Mouse (Mus musculus): ENCODE results near the gene Crnkl1. TPM values are rescaled to one million over a fixed set of nuclear protein-coding genes. Genes with fewer than 3 reads are reported as not detected.

Gene Crnkl1
- total RNA-seq (2021) = 10 to 100 TPM; 19.2 to 21.5 TPM

DNA sequence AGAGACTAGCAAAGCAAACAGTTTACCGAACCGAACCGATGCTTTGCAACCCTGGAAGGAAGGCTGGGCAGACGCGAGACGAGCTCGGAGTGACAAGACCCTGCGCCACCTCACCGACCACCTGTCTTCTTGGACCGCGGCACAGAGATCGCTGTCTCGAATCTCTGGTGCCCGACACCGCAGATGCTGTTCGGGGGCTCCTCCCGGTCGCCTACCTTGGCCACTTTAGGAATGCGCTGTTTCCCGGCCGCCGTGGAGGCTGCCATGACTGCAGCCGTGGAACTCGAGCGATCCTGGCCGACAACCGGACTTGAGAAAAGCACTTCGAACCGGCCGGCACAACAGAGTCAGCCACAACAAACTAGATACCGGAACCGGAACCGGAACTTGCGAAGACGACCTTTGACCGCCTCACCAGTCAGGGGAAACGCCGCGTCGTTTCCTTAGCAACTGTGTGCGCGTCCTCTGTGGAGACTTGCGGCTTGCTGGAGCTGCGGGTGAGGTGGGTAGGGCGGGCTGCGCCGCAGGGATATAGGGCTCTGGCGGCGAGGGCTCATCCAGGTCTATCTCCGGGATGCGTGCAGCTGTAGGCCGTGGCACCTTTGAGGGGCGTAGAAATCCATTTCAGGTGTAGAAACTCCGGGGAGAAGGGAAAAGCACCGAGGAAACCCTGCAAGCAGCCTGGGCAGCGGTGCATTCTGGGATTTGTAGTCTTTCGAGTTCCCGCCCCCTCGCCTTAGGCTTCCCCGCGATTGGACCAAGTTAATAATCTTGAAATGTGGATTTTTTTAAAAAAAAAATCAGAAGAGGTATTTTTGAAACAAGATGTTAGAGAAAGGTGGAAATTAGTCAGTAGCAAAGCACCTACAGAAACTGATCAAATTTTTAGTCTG is at the start of gene Crnkl1, which contains the start of gene Cfap61:
Gene Crnkl1 (minus strand): TSS at position 676 of the 893 bp plus-strand sequence.
Gene Cfap61 (plus strand): TSS at position 446 of the 893 bp plus-strand sequence.
- peak; percentile 93 to 94 for DNase-seq

- DNase-seq = no peak
Measured at GRCm38 (mm10) chr2:145982317-145983045, 47.7 kb upstream of the Crnkl1 start.

GRCm38 (mm10) chr2:145981699-145982112 is 46.9 kb upstream of the Crnkl1 start:
- DNase-seq = no peak

- DNase-seq = no peak
Measured at GRCm38 (mm10) chr2:145980881-145981280, 46.1 kb upstream of the Crnkl1 start.

GRCm38 (mm10) chr2:145979616-145980015 is 44.8 kb upstream of the Crnkl1 start:
- no peak for DNase-seq

DNA sequence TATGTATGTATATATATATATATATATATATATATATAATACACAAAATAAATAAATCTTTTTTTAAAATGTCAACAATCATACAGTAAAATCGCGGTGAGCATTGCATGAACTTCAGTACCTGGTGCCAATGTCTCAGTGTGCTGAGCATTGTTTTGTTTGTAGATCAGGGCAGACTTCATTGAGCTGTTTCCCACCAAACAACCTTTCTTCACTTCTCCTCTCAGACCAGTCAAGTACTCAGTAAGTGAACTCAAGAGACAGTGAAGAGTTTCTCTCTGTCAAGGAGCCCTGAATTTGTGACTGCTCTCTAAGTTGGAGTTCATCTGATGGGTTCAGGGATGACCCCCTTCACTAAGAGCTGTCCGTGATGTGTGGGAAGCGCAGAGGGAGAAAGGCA is 37.8 kb upstream of the Crnkl1 start:
- no peak for DNase-seq

GRCm38 (mm10) chr2:145971237-145972010 is 36.6 kb upstream of the Crnkl1 start:
- DNase-seq = peak in 1 of 2 experiments; percentile 20

DNA sequence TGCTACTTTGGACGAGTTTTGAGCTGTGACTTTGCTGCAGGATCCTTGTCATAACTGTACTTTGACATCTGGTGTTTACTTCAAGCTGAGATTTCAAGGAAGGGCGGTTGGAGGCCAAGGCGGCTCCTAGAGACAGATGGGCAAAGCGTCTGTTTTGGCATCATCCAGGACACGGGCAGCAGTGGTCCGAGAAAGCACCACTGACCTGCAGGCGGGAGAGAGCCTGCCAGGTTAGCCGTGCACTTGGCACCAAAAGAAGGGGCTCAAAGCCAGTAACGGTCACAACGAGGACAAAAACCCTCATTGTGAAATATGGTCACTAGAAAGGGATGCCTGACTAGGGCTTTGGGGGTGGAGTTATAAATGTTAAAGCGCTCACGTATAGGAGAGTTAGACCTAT is 35.9 kb upstream of the Crnkl1 start:
- no peak for DNase-seq

DNA sequence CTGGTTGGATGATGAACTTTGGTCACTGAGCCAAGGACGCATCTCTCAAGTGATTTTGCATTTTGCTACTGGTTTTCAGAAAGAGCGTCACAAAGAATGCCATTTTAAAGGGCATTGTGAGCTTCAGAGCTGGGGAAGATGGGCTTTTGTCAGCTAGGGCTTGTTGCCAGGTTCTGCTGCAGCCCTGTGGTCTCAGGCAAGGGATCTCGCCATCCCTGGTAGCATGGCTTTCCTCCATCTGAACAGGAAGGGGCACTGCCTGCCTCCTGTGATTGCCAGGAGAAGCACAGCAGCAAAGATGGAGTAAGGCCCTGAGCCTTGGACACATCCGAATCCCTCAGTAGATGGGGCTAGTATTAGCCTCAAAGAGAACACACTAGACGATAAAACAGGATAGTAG is 27.0 kb upstream of the Crnkl1 start:
- no peak for DNase-seq

GRCm38 (mm10) chr2:145958551-145958950 is 23.7 kb upstream of the Crnkl1 start:
- DNase-seq = no peak

DNA sequence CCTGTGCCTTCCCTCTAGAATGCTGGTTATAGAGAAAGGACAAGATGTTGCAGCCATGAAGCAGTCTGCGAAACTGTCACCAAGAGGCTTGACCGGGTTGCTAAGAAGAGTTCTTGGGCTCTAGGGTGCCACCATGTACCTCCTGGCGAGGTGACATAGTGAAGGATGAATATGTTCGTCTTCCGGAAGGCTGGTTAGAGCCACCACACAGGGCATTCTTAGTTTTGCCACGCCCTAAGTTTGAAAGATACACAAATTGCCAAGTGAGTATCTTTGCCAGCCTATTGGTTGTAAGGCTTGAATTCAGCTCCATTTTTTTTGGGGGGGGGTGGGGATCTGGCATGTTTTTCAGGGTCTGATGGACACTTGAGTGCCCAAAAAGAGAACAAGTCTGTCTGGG is 23.3 kb upstream of the Crnkl1 start:
- no peak for DNase-seq

DNA sequence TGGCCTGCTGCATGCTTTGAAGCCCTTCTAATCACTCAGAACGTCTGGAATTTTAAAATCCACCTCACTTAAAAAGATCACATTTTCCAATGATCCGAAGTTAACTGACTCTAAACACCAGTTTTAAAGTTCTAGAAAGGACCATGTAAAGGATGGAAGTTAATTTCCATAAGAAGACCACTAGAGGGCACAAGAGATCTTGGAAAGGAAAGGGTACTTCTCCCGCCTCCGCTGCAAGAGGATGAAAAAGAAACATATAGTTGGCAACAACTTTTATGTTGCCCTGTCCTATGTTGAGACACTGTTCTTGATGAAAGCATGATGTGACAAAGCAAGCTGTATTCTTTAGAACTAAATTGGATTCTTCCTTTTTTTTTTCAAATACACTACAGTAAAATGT is 22.6 kb upstream of the Crnkl1 start:
- DNase-seq = no peak

DNA sequence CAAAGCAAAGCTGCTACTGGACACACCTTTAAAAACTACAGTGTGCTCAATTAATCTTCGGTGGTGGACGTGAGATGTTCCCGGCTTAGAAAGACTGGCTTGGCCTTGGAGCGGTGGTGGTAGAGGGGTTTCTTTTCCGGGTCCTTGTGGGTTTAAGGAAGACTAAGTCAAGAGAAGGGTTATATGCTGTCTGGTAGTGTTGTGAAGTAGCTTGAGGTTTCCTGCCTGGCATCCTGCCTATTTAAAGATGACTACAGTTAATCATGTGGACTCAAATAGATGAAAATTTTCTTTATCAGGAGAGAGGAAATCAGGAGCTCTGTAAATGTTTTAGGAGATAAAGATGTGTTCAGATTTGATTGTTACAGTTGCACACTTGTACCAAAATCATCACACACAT is 21.5 kb upstream of the Crnkl1 start:
- DNase-seq = no peak

GRCm38 (mm10) chr2:145955844-145956243 is 21.0 kb upstream of the Crnkl1 start:
- DNase-seq = no peak

DNA sequence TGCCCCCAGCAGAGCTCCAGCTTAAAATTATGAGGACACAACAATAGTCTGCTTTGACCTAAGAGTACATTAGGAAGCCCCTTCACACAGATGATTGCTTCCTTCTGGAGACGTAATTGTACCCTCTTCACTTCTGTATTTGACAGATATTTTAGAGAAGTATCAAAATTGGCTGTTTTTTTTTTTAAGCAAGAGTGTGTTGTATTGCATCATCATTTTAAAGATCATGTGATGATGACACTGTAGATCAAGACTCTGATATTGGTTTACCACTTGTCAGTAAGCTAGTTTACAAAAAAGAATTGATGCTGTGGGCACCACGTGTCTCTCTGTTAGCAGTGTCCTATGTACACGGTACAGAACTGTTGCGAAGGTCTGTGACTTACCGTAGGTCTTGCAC is 17.9 kb upstream of the Crnkl1 start:
- no peak for DNase-seq

- DNase-seq = no peak
Measured at GRCm38 (mm10) chr2:145950239-145950638, 15.4 kb upstream of the Crnkl1 start.

- no peak for DNase-seq
Measured at GRCm38 (mm10) chr2:145949475-145950068, 14.8 kb upstream of the Crnkl1 start.

DNA sequence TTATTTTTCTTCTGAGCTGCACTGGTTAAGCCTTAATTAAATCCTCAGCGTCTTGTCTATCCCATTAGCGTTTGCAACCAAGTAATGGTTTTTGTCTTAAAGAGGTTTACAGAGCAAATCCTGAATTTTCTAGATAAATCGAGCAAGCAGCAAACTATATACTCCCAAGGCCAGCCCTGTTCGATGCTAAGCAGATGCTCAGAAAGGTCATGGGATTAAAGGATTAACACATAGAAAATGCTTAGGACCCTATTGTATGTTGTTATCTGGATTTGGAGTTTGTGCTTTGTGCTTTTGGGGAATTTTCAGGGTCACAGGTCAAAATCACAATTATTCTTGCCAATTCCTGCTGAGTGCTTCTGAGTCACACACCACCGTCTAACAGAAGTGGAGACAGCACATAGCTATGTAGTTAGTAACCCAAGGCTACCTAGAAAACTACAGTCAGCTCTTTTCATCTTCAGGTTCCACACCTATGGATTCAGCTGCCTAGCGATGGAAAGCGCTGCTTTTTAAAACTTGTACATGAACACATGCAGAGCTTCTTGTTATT is 13.7 kb upstream of the Crnkl1 start:
- DNase-seq = no peak

DNA sequence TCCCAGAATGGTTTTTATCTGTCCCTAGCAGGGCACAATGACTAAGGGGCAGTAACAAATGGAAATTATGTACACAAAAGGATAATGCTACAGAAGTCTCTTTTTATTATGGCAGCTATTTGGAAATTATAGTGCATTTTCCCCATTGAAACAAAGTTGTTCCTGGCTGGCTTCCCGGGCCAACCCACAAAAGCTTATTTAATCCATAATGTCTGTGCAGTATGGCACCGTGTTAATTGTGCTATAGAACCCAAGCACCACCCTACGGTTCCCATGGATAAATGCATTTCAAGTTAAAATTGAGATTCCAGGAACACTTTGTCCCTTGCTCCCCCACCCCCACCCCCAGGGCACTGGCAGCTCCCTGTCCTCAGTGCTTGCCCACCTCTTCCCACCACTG is 9.5 kb upstream of the Crnkl1 start:
- no peak for DNase-seq

- no peak for DNase-seq
Measured at GRCm38 (mm10) chr2:145941403-145941802, 6.6 kb upstream of the Crnkl1 start.

- DNase-seq = no peak
Measured at GRCm38 (mm10) chr2:145936975-145937374, 2.2 kb upstream of the Crnkl1 start.

Data from layer of hippocampus, postnatal 36 days (tissue).